Mouse (Mus musculus) neutrophil, adult 5-6 weeks (primary cell): Measurements from ENCODE around the gene Neurl4. TPM values are rescaled to one million over a fixed set of nuclear protein-coding genes. Genes with fewer than 3 reads are reported as not detected.
"Not testable (repeated sequence)": the region's sequence is repeated elsewhere in the genome, so short reads cannot be mapped to it uniquely, and the experiment has no call there.

Source experiments
- ATAC-seq: fragments of 151-379, 151-347 bp; 2 replicates; pipeline ENCODE4 v1.8.0; 2017; ENCODE audit warnings: mild to moderate bottlenecking, moderate TSS enrichment; ENCODE audit not compliant: insufficient number of reproducible peaks, poor library complexity, low FRiP score, severe bottlenecking; ENCODE audit errors: extremely low read depth
- total RNA-seq: library from RNA; stranded (forward); fragments of 200-1000 nt; gene quantifications from 2 replicates; pipeline ENCODE4 v1.2.3, GENCODE M21; 2017

Neurl4 gene
- total RNA-seq: 64.1 and 71.1 TPM in 2 replicates

DNA sequence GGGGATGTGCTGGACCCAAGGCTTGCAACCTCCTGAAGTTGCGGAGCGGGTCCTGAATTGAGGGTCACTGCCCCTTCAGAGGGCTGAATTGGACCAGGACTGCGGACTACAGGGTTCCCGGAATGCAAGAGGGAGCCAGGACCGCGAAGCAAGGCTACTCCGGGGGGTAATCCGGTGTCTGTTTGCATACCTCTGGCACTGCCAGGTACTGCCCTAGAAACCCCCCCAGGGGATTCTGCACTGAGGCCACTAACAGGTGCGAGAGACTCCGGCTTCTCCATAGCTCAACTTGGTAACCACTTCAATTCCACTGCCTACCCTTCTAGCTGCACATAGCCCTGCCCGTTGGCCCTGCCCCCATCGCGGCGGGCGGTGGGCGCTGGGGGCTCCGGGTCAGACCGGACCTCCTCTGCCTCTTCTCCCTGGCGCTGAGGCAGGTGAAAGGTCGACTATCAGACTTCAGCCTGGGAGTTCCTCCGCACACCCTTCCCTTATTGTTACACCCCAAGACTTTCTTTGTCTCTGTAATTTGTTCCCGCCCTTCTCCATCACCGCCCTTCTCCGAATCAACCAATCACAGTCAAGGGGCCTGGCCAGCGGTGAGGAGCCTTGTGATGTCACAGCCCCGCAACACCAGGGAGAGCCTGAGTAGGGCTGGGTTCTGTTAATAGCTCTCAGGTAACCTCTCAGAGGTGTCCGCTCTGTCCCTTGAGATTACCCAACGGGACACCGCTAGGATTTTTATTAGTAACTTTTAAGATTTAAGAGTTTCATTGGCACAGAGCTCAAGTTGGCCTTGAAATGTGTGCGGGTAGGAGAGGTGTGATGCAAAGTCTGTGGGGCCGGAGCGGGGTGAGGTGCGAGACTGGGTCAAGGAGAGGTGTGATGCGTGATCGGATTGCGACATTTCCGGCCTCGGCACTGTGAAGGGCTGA, at the start of gene Neurl4, which contains the start of gene 2810408A11Rik:
Gene Neurl4 (plus strand): TSS at position 602 of the 935 bp plus-strand sequence.
Gene 2810408A11Rik (minus strand): TSS at position 517 of the 935 bp plus-strand sequence.
- ATAC-seq: peak; percentile 86

GRCm38 (mm10) chr11:69853994-69854393, 46.9 kb upstream of the Neurl4 start:
- ATAC-seq: no peak

DNA sequence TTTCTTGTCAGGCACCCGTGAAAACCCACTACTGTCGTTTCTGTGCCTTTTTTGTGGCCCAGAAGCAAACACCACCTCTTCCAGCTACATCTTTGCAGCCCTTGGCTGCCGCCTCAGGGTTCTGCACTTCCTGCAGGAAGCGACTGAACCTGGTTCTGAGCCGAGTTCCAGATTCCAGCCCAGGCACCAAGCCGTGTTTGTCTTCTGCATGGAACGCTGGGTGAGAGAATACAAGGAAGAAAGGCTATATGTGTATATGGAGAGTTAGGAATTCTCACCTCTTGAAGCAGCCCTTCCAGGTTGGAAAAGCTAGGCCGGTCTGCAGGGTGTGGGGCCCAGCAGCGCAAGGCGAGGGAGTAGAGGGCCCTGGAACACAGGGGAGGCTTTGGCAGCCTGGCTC, 46.2 kb upstream of the Neurl4 start:
- no peak for ATAC-seq

DNA sequence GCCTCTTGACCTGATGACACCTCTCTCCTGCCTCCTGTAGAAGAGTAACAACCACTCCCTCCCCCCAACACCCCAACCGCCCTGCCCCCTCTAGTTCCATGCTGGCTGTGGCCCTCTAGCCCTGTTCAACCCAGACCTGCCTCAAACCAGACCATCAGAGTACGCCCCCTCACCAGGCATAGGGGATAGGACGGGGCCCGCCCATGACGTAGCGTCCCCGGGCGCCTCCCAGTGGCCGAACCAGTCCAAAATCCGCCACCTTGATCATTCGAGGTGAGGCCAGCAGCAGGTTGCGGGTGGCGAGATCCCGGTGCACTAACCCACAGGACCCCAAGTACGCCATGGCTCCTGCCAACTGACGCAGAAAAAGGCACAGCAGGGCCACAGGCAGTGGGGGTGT, 45.5 kb upstream of the Neurl4 start:
- no peak for ATAC-seq

DNA sequence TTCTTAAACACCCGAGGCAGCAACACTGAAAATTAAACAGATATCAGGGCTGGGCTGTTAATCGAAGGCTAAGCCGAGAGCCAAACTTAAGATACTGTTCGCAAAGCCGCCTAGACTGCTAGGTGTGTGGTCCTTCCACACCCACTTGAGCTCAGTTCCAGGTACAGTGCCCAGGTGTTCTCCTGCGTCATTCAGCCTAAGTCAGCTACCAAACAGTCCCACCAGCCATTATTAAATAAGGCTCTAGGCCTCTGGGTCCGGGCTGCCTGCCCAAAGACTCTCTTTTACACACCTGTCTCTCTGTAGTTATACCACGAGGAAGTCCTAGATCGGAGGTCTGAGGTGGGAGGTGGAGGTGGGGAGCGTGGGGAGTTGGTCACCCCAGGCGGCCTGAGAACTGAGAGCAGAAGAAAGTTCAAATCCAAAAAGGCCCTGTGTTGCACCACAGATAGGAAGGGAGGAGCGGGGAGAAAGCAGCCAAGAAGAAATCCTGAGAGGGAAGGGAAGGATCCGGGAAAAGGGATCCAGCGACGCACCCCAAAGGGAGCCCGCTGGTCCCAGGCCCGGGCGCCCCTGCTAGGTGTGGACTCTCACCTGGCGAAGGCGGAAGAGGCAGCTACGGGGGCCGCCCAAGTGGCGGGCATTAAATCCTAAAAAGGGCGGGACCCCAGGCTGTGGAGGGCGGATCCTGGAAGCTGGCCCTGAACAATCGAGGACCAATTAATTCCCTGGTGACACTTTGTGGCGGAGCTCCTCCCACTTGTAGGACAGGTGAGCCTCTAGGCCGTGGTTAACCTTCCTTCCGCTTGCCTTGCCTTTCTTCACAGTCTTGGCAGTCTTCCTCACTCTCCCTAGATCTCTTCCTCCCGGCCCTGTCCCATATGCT, 42.5 kb upstream of the Neurl4 start, which contains the start of gene Tnk1:
Gene Tnk1 (minus strand): TSS at position 618 of the 886 bp plus-strand sequence.
- ATAC-seq: no peak

DNA sequence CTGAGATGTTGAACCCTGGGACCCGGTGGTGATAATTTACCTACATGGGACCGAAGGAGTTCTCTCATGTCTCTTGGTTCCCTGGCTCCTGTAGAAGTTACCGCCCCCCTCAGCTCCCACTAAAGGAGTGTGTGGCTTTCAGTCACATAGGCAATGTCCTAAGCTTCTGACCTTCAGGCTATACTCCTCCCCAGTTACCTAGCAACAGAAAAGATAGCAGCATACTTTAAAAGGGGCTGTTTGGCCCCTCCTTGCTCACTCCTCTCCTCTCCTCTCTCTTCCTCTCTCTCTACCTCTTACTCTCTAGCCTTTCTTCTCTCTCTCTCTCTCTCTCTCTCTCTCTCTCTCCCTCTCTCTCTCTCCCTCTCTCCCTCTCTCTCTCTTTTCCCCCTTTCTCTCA, 37.1 kb upstream of the Neurl4 start:
- ATAC-seq: not testable (repeated sequence)

DNA sequence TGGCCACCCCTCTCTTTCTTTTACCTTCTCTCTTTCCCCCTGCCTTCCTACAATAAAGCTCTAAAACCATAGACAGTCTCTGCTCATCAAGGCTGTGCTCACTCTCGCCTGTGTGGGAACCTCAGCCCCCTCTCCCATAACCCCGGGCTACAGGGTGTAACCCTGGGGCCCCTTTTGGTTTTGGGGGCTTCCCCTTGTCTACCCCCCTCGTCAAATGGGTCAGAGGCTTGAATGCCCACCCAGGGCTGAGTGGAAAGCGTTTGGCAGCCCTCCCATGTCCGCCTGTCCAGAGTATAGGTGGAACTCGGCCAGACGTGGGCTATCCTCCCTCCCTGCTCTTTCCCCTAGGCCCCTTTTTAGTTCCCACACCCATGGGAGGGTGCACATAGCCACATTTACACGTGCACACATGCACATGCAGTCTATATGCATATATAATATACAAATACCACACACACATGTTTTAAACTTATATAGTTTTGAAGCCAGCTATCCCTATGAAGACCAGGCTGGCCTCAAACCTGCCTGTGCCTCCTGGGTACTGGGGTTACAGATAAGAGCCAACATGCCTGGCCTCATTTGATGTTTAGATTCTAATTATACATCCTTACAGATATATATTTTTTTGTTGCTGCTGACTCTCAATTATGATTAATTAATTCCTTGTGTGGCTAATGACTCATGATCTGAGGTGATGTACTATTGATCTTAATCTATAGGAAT, 36.6 kb upstream of the Neurl4 start:
- ATAC-seq: no peak

- ATAC-seq: no peak
Measured at GRCm38 (mm10) chr11:69865561-69865960, 35.3 kb upstream of the Neurl4 start.

GRCm38 (mm10) chr11:69867335-69867734, 33.5 kb upstream of the Neurl4 start:
- no peak for ATAC-seq

GRCm38 (mm10) chr11:69870289-69871069, 30.4 kb upstream of the Neurl4 start:
- no peak for ATAC-seq

- ATAC-seq: no peak
Measured at GRCm38 (mm10) chr11:69871822-69872221, 29.1 kb upstream of the Neurl4 start.

GRCm38 (mm10) chr11:69872451-69872850, 28.4 kb upstream of the Neurl4 start:
- no peak for ATAC-seq

DNA sequence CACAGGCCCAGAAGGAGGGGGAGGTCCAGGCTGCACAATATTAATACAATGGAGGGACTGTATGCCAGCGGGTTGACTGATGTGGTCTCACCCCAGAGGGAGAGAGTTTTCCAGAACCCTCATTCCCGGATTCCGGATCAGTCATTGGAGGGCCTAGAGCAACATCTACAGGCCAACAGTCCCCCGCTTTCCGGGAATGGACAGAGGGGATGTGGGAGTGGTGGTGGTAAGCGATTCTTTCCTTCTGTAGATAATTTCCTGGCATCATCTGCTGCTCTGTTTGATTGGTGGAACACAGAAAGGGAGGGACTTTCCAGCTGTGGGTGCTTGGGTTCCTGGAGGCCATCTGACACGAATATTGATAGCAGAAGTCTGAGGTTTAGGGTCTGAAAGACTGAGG, 24.7 kb upstream of the Neurl4 start:
- ATAC-seq: no peak

GRCm38 (mm10) chr11:69876867-69877266, 24.0 kb upstream of the Neurl4 start:
- ATAC-seq: peak; percentile 58

DNA sequence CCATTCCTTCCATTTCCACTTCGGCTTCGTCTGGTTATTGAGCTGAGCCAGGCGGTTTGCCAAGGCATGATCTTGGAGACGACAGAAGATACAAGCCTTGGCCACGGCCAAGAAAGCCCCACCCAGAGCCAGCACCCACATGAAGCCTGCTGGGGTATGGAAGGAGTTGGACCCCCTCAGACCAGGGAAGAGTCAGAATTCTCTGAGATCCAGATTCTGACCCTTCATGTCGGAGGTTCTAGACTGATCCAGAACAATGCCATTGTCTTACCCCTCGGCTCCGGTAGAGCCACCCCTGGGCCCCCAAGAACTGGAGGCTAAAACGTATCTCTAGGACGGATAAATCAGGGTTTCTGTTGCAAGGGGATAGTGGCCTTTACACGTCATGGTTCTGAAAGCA, 23.0 kb upstream of the Neurl4 start, which contains the start of gene Tmem95:
Gene Tmem95 (minus strand): TSS at position 141 of the 400 bp plus-strand sequence.
- ATAC-seq: no peak

DNA sequence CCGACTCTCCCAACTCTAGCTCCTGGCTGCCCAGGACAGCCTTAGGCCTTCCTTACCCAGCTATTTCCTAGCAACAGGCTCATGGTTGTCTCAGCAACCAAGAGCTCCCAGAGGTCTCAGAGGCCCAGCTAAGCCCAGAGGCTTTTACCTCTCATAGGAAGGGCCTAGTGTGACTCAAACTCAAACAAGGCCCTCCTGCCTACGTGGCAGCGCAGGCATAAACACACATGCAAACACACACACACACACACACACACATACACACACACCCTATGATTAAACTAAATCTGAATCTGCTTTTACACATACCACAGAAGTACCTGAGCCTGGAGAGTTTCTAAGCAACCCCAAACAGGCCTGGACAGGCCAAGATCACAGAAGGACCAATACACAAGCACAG, 22.5 kb upstream of the Neurl4 start:
- no peak for ATAC-seq

DNA sequence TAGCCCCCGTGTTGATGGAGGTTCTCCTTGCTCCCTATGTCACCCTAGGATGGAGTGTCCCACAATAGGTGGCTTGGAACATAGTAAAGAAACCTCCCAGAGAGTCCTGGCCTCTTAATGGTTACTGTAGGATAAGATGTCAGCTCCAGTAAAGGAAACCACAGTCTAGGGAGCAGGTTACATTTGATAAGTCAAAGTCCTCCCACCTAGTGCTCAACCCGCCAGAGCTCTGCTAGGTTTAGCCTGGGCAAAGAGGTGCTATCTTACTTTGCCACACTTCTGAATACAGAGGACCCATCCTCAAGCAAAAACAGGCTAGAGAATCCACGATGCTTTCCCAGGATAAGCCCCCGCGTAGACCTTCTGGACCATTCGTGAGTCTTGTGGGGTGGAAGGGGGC, 21.9 kb upstream of the Neurl4 start:
- ATAC-seq: no peak

GRCm38 (mm10) chr11:69879711-69880110, 21.2 kb upstream of the Neurl4 start:
- ATAC-seq: no peak
